Mouse (Mus musculus): ENCODE data around the gene Dnah17. TPM values are rescaled to one million over a fixed set of nuclear protein-coding genes. Genes with fewer than 3 reads are reported as not detected.
A peak's percentile ranks its signal among the peaks of the same experiment; 100 is the strongest.

Dnah17 gene
- polyA plus RNA-seq, 1 experiment from 2014 or later: 0.10 TPM

- TF ChIP-seq CTCF (IDR thresholded peaks at IDR 0.05) (no peak), EP300 (IDR thresholded peaks at IDR 0.05) (no peak)
- peaks cover 4% of the 10 kb centered on the region; the same call in 1 of the 2 replicates for H3K4me1 ChIP-seq (ENCODE audit: insufficient read depth, low read depth, low read length)
- WGBS: 57% methylated on average over 8 of the region's 8 CpGs
- H3K36me3 ChIP-seq (ENCODE audit: insufficient read depth, low read length): no peaks in the 10 kb centered on the region
- no peak overlapping the region for H3K4me2 ChIP-seq (replicated peaks; ENCODE audit: low read depth, low read length)
- DNase-seq (ENCODE audit: low spot score): no peak
- no peaks in the 10 kb centered on the region for H3K27me3 ChIP-seq (replicated peaks; ENCODE audit: insufficient read depth, low read length)
- no peaks in the 10 kb centered on the region for H3K9me3 ChIP-seq (ENCODE audit: low read length)
- H3K4me3 ChIP-seq (ENCODE audit: low read depth, low read length): no peak overlapping the region
- no peak overlapping the region for H3K27ac ChIP-seq (ENCODE audit: low read length)
- no peak for ATAC-seq
- H3K9ac ChIP-seq (replicated peaks; ENCODE audit: low read depth): no peak overlapping the region
These were observed 44.5 kb downstream of the Dnah17 start for GRCm38 (mm10) chr11:118085961-118086360.

- H3K4me1 ChIP-seq (ENCODE audit: insufficient read depth, low read depth, low read length): peaks cover 4% of the 10 kb centered on the region; the same call in 1 of the 2 replicates
- H3K27ac ChIP-seq (ENCODE audit: low read length): no peak overlapping the region
- TF ChIP-seq CTCF (IDR thresholded peaks at IDR 0.05): no peak
- TF ChIP-seq EP300 (IDR thresholded peaks at IDR 0.05): no peak
- no peak overlapping the region for H3K4me2 ChIP-seq (replicated peaks; ENCODE audit: low read depth, low read length)
- no peaks in the 10 kb centered on the region for H3K36me3 ChIP-seq (ENCODE audit: insufficient read depth, low read length)
- 17% methylated on average over 4 of the region's 4 CpGs for WGBS
- no peak overlapping the region for H3K9ac ChIP-seq (replicated peaks; ENCODE audit: low read depth)
- DNase-seq (ENCODE audit: low spot score): peak; percentile 73
- H3K4me3 ChIP-seq (ENCODE audit: low read depth, low read length): no peak overlapping the region
- no peaks in the 10 kb centered on the region for H3K27me3 ChIP-seq (replicated peaks; ENCODE audit: insufficient read depth, low read length)
- H3K9me3 ChIP-seq (ENCODE audit: low read length): no peaks in the 10 kb centered on the region
- peak; percentile 37 for ATAC-seq
These were observed 45.3 kb downstream of the Dnah17 start for GRCm38 (mm10) chr11:118085176-118085575.

GRCm38 (mm10) chr11:118084266-118084665 lies 46.2 kb downstream of the Dnah17 start:
- Histone ChIP-seq H3K9ac (replicated peaks; ENCODE audit: low read depth) (no peak overlapping the region), H3K27ac (ENCODE audit: low read length) (no peak overlapping the region), H3K9me3 (ENCODE audit: low read length) (no peaks in the 10 kb centered on the region), H3K4me1 (ENCODE audit: insufficient read depth, low read depth, low read length) (peaks cover 4% of the 10 kb centered on the region; the same call in 1 of the 2 replicates), H3K4me3 (ENCODE audit: low read depth, low read length) (no peak overlapping the region), H3K27me3 (replicated peaks; ENCODE audit: insufficient read depth, low read length) (no peaks in the 10 kb centered on the region), H3K36me3 (ENCODE audit: insufficient read depth, low read length) (no peaks in the 10 kb centered on the region), H3K4me2 (replicated peaks; ENCODE audit: low read depth, low read length) (no peak overlapping the region)
- 73% methylated on average over 3 of the region's 3 CpGs for WGBS
- DNase-seq (ENCODE audit: low spot score) (no peak), ATAC-seq (no peak)
- no peak for TF ChIP-seq CTCF (IDR thresholded peaks at IDR 0.05)
- TF ChIP-seq EP300 (IDR thresholded peaks at IDR 0.05): no peak

- H3K27ac ChIP-seq (ENCODE audit: low read length): no peak overlapping the region
- peaks cover 4% of the 10 kb centered on the region; the same call in 1 of the 2 replicates for H3K4me1 ChIP-seq (ENCODE audit: insufficient read depth, low read depth, low read length)
- no peak overlapping the region for H3K9ac ChIP-seq (replicated peaks; ENCODE audit: low read depth)
- H3K9me3 ChIP-seq (ENCODE audit: low read length): no peaks in the 10 kb centered on the region
- no peaks in the 10 kb centered on the region for H3K36me3 ChIP-seq (ENCODE audit: insufficient read depth, low read length)
- DNase-seq (ENCODE audit: low spot score) (peak; percentile 85), ATAC-seq (no peak)
- 13% methylated on average over 6 of the region's 6 CpGs for WGBS
- H3K4me3 ChIP-seq (ENCODE audit: low read depth, low read length): no peak overlapping the region
- H3K27me3 ChIP-seq (replicated peaks; ENCODE audit: insufficient read depth, low read length): no peaks in the 10 kb centered on the region
- TF ChIP-seq CTCF (IDR thresholded peaks at IDR 0.05) (peak; percentile 84), EP300 (IDR thresholded peaks at IDR 0.05) (no peak)
- H3K4me2 ChIP-seq (replicated peaks; ENCODE audit: low read depth, low read length): no peak overlapping the region
These were observed 46.6 kb downstream of the Dnah17 start for GRCm38 (mm10) chr11:118083811-118084210.

GRCm38 (mm10) chr11:118082294-118082693 lies 48.1 kb downstream of the Dnah17 start:
- Histone ChIP-seq H3K36me3 (ENCODE audit: insufficient read depth, low read length) (no peaks in the 10 kb centered on the region), H3K27me3 (replicated peaks; ENCODE audit: insufficient read depth, low read length) (no peaks in the 10 kb centered on the region), H3K4me3 (ENCODE audit: low read depth, low read length) (no peak overlapping the region), H3K27ac (ENCODE audit: low read length) (no peak overlapping the region), H3K4me2 (replicated peaks; ENCODE audit: low read depth, low read length) (no peak overlapping the region), H3K9ac (replicated peaks; ENCODE audit: low read depth) (no peak overlapping the region), H3K9me3 (ENCODE audit: low read length) (no peaks in the 10 kb centered on the region), H3K4me1 (ENCODE audit: insufficient read depth, low read depth, low read length) (peaks cover 4% of the 10 kb centered on the region; the same call in 1 of the 2 replicates)
- 74% methylated on average over 12 of the region's 14 CpGs for WGBS
- no peak for TF ChIP-seq CTCF (IDR thresholded peaks at IDR 0.05)
- TF ChIP-seq EP300 (IDR thresholded peaks at IDR 0.05): no peak
- ATAC-seq: no peak
- DNase-seq (ENCODE audit: low spot score): no peak

- Histone ChIP-seq H3K9me3 (ENCODE audit: low read length) (no peaks in the 10 kb centered on the region), H3K9ac (replicated peaks; ENCODE audit: low read depth) (no peak overlapping the region), H3K36me3 (ENCODE audit: insufficient read depth, low read length) (no peaks in the 10 kb centered on the region), H3K4me3 (ENCODE audit: low read depth, low read length) (no peak overlapping the region), H3K4me1 (ENCODE audit: insufficient read depth, low read depth, low read length) (no peaks in the 10 kb centered on the region; the same call in 1 of the 2 replicates), H3K27me3 (replicated peaks; ENCODE audit: insufficient read depth, low read length) (no peaks in the 10 kb centered on the region), H3K4me2 (replicated peaks; ENCODE audit: low read depth, low read length) (no peak overlapping the region), H3K27ac (ENCODE audit: low read length) (no peak overlapping the region)
- 68% methylated on average over 14 of the region's 14 CpGs for WGBS
- ATAC-seq: no peak
- TF ChIP-seq EP300 (IDR thresholded peaks at IDR 0.05): no peak
- no peak for TF ChIP-seq CTCF (IDR thresholded peaks at IDR 0.05)
- DNase-seq (ENCODE audit: low spot score): no peak
These were observed 50.7 kb downstream of the Dnah17 start for GRCm38 (mm10) chr11:118079750-118080149.

- WGBS: 70% methylated on average over 6 of the region's 6 CpGs
- H3K27ac ChIP-seq (ENCODE audit: low read length): no peak overlapping the region
- no peaks in the 10 kb centered on the region; the same call in 1 of the 2 replicates for H3K4me1 ChIP-seq (ENCODE audit: insufficient read depth, low read depth, low read length)
- peak; percentile 27 for DNase-seq (ENCODE audit: low spot score)
- no peak overlapping the region for H3K4me2 ChIP-seq (replicated peaks; ENCODE audit: low read depth, low read length)
- ATAC-seq: no peak
- no peaks in the 10 kb centered on the region for H3K36me3 ChIP-seq (ENCODE audit: insufficient read depth, low read length)
- no peak overlapping the region for H3K4me3 ChIP-seq (ENCODE audit: low read depth, low read length)
- TF ChIP-seq EP300 (IDR thresholded peaks at IDR 0.05) (no peak), CTCF (IDR thresholded peaks at IDR 0.05) (peak; percentile 33; the same call in 1 of the 2 replicates)
- H3K9ac ChIP-seq (replicated peaks; ENCODE audit: low read depth): no peak overlapping the region
- no peaks in the 10 kb centered on the region for H3K9me3 ChIP-seq (ENCODE audit: low read length)
- H3K27me3 ChIP-seq (replicated peaks; ENCODE audit: insufficient read depth, low read length): no peaks in the 10 kb centered on the region
These were observed 53.5 kb downstream of the Dnah17 start for GRCm38 (mm10) chr11:118076929-118077328.
